Mouse (Mus musculus): Measurements from ENCODE around the gene Wfs1.

Gene Wfs1

DNA sequence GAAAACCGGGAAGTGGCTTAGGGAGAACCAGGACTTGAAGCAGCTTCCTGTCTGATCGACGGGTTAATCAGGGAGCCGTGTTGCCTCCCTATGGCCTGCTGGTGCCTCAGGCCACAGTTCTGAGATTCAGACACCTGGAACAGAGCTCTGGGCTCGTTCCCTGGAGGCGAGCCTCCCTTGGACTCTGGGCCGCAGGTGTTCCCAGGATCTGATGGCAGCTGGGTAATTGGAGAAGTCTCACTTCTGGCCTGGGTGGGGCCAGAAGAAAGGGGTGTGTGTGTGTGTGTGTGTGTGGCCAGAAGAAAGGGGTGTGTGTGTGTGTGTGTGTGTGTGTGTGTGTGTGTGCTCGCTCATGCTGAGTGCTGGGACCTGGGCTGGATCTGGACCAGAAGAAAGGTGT, 55.6 kb downstream of the Wfs1 start:
- DNase-seq (ENCODE audit: inconsistent ontology term), result no peak

DNA sequence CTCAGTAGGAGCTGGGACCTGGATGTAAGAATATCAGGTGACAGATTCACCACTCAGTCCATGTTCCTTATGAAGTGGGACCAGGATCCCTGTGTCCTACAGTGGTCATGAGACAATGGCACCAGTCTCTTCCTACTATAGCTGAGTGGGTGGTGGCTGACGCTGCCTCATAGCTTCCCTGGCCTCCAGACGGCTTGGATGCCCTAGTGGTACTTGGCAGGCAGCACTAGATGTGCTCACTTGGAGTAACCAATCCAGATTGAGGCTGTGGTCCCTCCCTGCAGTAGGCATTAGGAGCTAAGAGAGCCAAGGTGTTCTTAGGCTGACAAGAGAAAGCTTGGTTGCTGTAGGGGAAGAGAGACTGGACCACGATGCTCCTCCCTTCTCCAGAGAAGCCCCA, 59.6 kb downstream of the Wfs1 start:
- no peak for DNase-seq (ENCODE audit: inconsistent ontology term)

DNA sequence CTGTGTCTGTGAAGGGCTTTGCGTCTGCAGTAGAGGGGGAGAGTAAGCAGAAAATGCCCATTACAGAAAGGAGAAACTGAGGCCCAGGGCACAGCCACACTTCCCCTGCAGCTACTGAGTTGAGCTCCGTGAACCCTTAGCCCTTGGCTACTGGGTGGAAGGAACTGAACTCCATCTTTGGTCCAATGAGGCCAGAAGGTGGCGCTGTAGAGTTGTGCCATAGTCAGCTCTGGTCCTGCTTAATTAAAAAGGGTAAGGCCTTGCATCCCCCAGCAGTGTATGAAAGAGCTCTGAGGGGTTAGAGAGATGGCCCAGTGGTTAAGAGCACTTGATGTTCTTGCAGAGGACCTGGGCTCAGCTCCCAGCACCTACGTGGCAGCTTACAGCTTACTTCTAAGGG, 60.3 kb downstream of the Wfs1 start:
- DNase-seq (ENCODE audit: inconsistent ontology term), result no peak

DNA sequence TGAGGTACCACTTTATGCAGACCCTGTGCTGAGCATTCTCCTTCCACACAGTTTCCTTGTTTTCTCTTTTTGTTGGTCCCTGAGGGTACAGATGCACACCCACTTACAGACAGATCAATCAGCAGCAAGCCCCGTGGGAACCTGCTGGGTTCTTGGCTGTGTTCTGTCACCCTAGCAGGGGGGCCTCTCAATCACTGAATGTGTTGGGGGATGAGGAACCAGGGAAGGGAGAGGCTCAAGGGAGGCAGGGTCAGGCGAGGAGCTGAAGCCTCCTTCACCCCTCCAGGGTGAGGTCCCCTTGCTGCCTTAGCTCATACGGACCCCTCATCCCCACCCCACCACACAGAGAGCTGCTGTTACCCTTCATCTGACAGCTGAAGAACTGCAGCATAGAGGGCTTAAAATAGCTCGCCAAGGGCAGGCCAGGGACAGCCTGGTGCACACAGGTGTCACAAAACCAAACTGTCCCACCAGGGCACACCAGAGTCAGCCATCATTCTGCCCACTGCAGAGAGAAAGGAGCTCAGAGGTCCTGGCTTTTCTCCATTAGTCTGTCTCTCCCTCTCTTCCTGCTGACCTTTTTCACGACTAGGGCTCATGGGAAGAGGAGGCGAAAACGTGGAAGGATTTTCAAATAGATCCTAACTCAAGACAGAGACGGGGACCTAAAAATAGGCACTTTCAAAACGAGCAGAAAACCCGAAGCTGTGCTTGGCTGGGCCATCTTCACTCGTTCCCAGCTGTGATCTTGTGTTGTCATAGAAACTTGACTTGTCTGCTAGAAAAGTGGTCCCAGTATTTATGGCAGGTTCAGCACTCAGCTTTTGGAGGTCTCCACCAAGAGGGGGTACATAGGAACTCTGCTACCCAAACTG, 64.9 kb downstream of the Wfs1 start:
- no peak for DNase-seq (ENCODE audit: inconsistent ontology term)

DNA sequence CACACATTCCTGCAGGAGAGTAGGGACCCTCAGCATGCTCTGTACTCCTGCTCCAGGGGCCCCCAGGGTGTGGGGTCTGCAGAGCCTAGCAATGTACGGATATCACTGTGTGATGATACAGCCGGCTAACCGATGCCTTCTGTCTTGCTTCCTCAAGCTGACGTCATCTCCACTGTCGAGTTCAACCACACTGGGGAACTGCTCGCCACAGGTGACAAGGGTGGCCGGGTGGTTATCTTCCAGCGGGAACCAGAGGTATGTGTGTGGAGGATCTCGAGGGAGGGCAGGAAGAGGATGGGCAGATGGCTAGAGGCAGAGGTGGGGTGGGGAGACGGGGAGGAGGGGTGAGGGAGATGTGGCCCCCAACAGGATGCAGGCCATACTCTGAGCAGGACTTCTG, 66.2 kb downstream of the Wfs1 start:
- DNase-seq (ENCODE audit: inconsistent ontology term), result no peak

DNA sequence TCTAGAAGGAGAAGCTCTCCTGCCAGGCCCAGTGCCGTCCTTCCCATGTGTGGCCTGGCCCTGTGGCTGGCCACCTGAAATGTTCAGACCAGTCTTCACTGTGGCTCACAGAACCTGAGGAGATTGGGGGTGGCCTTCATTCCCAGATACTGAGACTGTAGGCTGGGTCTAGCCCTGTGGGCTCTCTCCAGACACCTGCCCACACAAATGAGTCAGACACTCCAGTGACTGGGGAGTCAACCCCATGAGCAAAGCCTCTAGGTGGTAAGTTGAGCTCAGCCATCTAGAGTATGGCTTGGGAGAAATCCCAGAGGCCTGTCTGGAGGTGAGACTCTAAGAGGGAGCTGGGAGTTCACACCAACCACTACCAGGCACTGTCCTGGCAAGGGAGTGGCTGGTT, 67.1 kb downstream of the Wfs1 start:
- DNase-seq (ENCODE audit: inconsistent ontology term), result no peak

DNA sequence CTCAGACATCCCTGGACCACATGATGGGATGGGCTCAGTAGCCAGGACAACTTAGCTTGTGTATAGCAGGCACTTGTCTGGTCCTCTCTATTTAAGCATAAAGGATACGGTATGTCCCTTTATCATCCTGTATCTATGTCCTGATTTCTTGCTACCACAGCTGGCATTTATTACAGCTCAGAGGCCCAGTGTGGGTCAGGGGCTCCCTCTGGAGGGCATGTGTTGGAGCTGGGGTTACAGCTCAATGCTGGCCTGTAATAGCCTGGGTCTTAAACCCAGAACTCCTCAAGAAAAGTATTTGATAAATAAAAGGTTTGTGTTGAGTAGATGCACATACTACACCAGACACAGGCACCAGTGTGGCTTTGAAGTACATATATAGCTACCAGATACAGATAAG, 68.9 kb downstream of the Wfs1 start:
- DNase-seq (ENCODE audit: inconsistent ontology term), result peak; percentile 57

DNA sequence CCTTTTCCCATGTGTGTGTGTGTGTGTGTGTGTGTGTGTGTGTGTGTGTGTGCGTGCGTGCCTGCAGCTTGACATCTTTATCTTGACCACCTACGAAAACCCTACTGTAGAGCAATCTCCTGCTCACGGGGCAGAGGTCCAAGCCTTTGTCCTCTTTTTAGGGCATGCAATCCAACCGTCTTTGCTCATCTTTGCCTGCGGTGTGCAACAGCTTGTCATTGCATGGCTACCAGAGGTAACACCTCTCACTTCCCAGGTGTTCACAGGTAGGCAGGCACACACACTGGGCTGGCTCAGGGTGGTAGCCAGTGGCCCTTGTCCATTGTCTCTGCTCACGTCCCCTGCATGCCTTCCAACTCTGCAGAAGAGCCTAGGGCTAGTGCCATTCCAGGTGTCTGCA, 71.0 kb downstream of the Wfs1 start:
- DNase-seq (ENCODE audit: inconsistent ontology term), result no peak

DNA sequence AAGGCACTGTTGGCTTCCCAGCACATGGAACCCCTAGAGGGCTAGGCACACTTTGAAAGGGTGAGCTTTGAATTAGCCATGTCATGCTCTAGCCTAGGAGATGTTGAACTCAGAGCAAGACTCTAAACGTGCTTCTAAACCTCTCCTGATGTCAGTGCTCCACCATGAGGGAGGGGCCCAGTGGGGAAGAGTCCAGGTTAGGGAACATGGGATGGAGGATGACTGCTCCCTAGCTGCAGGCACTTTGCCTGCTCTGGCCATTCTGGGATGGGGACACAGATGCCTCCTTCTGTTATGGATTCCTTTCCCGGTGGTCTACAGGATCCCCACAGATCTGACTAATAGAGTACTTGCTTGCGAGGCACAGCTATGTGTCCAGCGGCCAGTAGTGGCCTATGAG, 71.8 kb downstream of the Wfs1 start:
- DNase-seq (ENCODE audit: inconsistent ontology term), result no peak

DNA sequence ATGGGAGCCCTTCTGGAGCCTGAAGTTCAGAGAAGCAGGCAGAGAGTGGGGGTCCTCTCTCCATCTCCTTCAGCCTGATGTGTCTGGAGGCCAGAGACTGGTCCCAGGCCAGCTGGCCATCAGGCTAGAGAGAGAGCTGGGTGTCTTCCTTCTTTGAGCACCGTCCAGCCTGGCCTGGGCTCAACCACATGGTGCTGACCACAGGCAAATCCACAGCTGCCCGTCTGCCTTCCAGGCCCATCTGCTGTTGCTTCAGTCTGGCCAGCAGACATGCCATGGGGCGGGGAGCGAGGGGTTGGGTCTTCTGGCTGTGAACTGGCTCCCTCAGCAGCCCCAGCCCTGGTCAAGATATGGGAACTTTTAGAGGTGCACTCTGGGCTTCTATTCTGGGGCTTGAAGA, 72.4 kb downstream of the Wfs1 start:
- no peak for DNase-seq (ENCODE audit: inconsistent ontology term)
